Mouse (Mus musculus): ENCODE measurements around the gene Gcm1. TPM values are rescaled to one million over a fixed set of nuclear protein-coding genes. Genes with fewer than 3 reads are reported as not detected.

Gcm1 gene
- total and polyA plus RNA-seq, 3 experiments: 0.05 TPM; not detected in 2

DNA sequence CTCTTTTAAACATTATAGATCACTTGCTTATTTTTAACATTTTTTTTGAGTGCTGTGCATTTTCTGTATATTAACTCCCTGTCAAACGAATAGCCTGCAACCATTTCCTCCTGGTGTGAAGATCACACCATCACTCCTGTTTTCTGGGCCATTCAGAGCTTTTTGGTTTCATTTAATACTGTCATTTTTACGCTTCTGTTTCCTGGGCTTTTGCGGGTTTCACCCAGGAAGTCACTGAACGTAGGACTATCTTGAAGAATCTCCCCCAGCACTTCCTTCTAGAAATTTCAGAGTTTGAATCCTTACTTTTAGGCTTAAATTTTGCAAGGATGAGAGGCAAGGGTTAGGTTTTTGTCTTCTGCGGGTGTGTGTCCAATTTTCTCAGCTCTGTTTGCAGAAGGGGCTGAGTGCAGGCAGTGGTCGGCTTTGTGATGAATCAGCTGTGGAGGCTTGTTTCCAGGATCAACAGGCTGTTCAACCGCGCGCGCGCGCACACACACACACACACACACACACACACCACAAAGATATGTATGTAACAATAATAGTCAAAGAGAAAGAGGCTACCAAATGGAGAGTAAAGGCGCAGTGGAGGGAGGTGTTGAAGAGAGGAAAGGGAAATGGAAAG, 22.1 kb downstream of the Gcm1 start:
- H3K36me3 ChIP-seq (replicated peaks): peaks cover 7% of the 10 kb centered on the region
- TF ChIP-seq GATA2 (IDR thresholded peaks at IDR 0.05; ENCODE audit: borderline replicate concordance, low read depth, low read length) (no peak), POLR2AphosphoS5 (IDR thresholded peaks at IDR 0.05; ENCODE audit: insufficient replicate concordance, low read depth, low read length) (no peak), CTCF (IDR thresholded peaks at IDR 0.05; ENCODE audit: low read depth, low read length) (no peak), GATA1 (IDR thresholded peaks at IDR 0.05; ENCODE audit: borderline replicate concordance, low read length) (no peak), TAL1 (conservative IDR thresholded peaks at IDR 0.05; ENCODE audit: low read depth, low read length) (no peak)
- no peak overlapping the region for H3K4me3 ChIP-seq (ENCODE audit: low read depth, low read length)
- 0 out of 2 replicates have a peak, but pooled peaks cover 6% of the 10 kb centered on the region for H3K4me1 ChIP-seq (ENCODE audit: insufficient read depth, low read depth, low read length)
- H3K9me3 ChIP-seq (replicated peaks): no peaks in the 10 kb centered on the region
- DNase-seq (ENCODE audit: low spot score) (no peak), ATAC-seq (ENCODE audit: extremely low read depth, insufficient number of reproducible peaks, low FRiP score, poor library complexity, severe bottlenecking) (no peak)
- H3K27me3 ChIP-seq (ENCODE audit: insufficient read depth, low read length): peaks cover 17% of the 10 kb centered on the region

DNA sequence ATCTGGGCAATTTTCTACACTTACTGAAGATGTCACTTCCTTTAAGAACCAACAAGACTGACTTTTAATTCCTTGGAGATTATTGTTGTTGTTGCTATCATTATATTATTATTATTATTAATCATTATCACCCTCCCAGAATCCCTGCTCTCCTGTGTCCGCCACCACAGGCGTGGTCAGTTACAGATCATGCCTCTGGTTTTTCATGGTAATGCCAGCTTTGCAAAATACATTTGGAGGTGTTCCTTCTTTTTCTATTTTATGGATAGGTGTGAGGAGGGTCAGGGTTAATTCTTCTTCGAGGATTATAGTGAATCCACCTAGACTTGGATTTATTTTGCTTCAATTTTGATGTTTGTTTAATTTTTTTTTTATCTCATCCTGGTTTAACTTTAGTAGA, 23.5 kb downstream of the Gcm1 start:
- no peaks in the 10 kb centered on the region for H3K9me3 ChIP-seq (replicated peaks)
- H3K27me3 ChIP-seq (ENCODE audit: insufficient read depth, low read length): peaks cover 14% of the 10 kb centered on the region
- peaks cover 14% of the 10 kb centered on the region for H3K36me3 ChIP-seq (replicated peaks)
- TF ChIP-seq GATA2 (IDR thresholded peaks at IDR 0.05; ENCODE audit: borderline replicate concordance, low read depth, low read length): no peak
- no peak for TF ChIP-seq POLR2AphosphoS5 (IDR thresholded peaks at IDR 0.05; ENCODE audit: insufficient replicate concordance, low read depth, low read length)
- TF ChIP-seq GATA1 (IDR thresholded peaks at IDR 0.05; ENCODE audit: borderline replicate concordance, low read length): no peak
- no peak for TF ChIP-seq TAL1 (conservative IDR thresholded peaks at IDR 0.05; ENCODE audit: low read depth, low read length)
- no peak for TF ChIP-seq CTCF (IDR thresholded peaks at IDR 0.05; ENCODE audit: low read depth, low read length)
- 0 out of 2 replicates have a peak, but pooled peaks cover 6% of the 10 kb centered on the region for H3K4me1 ChIP-seq (ENCODE audit: insufficient read depth, low read depth, low read length)
- ATAC-seq (ENCODE audit: extremely low read depth, insufficient number of reproducible peaks, low FRiP score, poor library complexity, severe bottlenecking) (no peak), DNase-seq (ENCODE audit: low spot score) (no peak)
- H3K4me3 ChIP-seq (ENCODE audit: low read depth, low read length): no peak overlapping the region

DNA sequence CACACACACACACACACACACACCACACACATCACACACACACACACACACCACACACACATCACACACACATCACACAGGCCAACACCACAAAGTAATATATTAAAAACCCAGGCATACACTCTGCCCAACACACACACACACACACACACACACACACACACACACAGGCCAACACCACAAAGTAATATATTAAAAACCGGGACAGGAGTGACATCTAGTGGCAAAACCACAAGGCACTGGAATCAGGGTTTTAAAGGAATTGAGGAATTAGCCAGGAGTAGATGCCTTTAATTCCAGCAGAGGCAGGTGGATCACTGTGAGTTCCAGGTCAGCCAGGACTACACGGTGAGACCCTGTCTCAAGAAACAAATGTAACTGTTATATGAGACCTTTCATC, 26.5 kb downstream of the Gcm1 start:
- TF ChIP-seq CTCF (IDR thresholded peaks at IDR 0.05; ENCODE audit: low read depth, low read length) (no peak), GATA2 (IDR thresholded peaks at IDR 0.05; ENCODE audit: borderline replicate concordance, low read depth, low read length) (no peak), TAL1 (conservative IDR thresholded peaks at IDR 0.05; ENCODE audit: low read depth, low read length) (no peak), POLR2AphosphoS5 (IDR thresholded peaks at IDR 0.05; ENCODE audit: insufficient replicate concordance, low read depth, low read length) (no peak), GATA1 (IDR thresholded peaks at IDR 0.05; ENCODE audit: borderline replicate concordance, low read length) (no peak)
- Histone ChIP-seq H3K27me3 (ENCODE audit: insufficient read depth, low read length) (no peaks in the 10 kb centered on the region), H3K36me3 (replicated peaks) (peaks cover 32% of the 10 kb centered on the region), H3K9me3 (replicated peaks) (no peaks in the 10 kb centered on the region), H3K4me1 (ENCODE audit: insufficient read depth, low read depth, low read length) (peaks cover 2% of the 10 kb centered on the region; the same call in 1 of the 2 replicates), H3K4me3 (ENCODE audit: low read depth, low read length) (no peak overlapping the region)
- ATAC-seq (ENCODE audit: extremely low read depth, insufficient number of reproducible peaks, low FRiP score, poor library complexity, severe bottlenecking): no peak; the same call in 1 of the 2 replicates
- DNase-seq (ENCODE audit: low spot score): no peak

DNA sequence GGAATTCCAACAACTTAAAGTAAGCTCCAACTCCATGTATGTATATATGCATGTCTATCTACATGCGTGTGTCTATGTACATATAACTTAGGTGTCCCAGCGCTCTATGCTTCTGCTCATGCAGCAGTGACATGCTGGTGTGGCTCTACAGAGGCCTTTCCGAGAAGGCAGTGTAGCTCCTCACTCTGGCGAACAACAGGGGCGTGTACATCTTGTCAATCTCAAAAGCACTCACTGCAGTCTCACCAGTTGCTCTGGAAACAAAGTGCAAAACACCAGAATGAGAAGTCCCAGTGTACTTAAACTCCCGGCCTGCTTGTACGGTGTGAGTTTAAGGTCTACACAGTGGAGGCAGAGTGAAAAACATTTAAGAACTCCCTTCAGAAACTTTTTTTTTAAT, 30.1 kb downstream of the Gcm1 start:
- H3K4me3 ChIP-seq (ENCODE audit: low read depth, low read length): no peak overlapping the region
- DNase-seq (ENCODE audit: low spot score): no peak
- H3K9me3 ChIP-seq (replicated peaks): no peaks in the 10 kb centered on the region
- no peaks in the 10 kb centered on the region for H3K27me3 ChIP-seq (ENCODE audit: insufficient read depth, low read length)
- no peak for TF ChIP-seq GATA2 (IDR thresholded peaks at IDR 0.05; ENCODE audit: borderline replicate concordance, low read depth, low read length)
- TF ChIP-seq GATA1 (IDR thresholded peaks at IDR 0.05; ENCODE audit: borderline replicate concordance, low read length): no peak
- TF ChIP-seq CTCF (IDR thresholded peaks at IDR 0.05; ENCODE audit: low read depth, low read length): no peak
- no peak for TF ChIP-seq POLR2AphosphoS5 (IDR thresholded peaks at IDR 0.05; ENCODE audit: insufficient replicate concordance, low read depth, low read length)
- TF ChIP-seq TAL1 (conservative IDR thresholded peaks at IDR 0.05; ENCODE audit: low read depth, low read length): no peak
- peaks cover 23% of the 10 kb centered on the region for H3K4me1 ChIP-seq (ENCODE audit: insufficient read depth, low read depth, low read length)
- ATAC-seq (ENCODE audit: extremely low read depth, insufficient number of reproducible peaks, low FRiP score, poor library complexity, severe bottlenecking): no peak
- H3K36me3 ChIP-seq (replicated peaks): peaks cover 68% of the 10 kb centered on the region

DNA sequence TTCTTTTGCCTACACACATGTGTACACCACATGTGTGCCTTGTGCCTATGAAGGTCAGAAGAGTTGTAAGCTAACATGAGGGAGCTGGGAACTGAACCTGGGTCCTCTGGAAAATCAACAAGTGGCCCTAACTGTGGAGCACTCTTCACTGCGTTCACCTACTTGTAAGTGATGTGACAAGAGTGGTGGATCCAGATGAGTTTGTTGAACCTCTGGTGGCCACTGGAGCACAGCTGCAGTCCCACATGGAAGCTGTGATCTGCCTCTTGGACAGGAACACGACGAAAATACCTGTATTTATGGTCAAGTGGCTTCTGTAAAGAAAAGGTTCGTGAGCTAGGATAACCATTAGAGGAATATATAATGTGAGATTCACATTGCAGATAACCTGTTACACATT, 32.6 kb downstream of the Gcm1 start:
- DNase-seq (ENCODE audit: low spot score) (no peak), ATAC-seq (ENCODE audit: extremely low read depth, insufficient number of reproducible peaks, low FRiP score, poor library complexity, severe bottlenecking) (no peak)
- H3K4me3 ChIP-seq (ENCODE audit: low read depth, low read length): no peak overlapping the region
- H3K4me1 ChIP-seq (ENCODE audit: insufficient read depth, low read depth, low read length): peaks cover 42% of the 10 kb centered on the region
- H3K36me3 ChIP-seq (replicated peaks): peaks cover 86% of the 10 kb centered on the region
- H3K27me3 ChIP-seq (ENCODE audit: insufficient read depth, low read length): no peaks in the 10 kb centered on the region
- no peaks in the 10 kb centered on the region for H3K9me3 ChIP-seq (replicated peaks)
- no peak for TF ChIP-seq GATA2 (IDR thresholded peaks at IDR 0.05; ENCODE audit: borderline replicate concordance, low read depth, low read length)
- TF ChIP-seq POLR2AphosphoS5 (IDR thresholded peaks at IDR 0.05; ENCODE audit: insufficient replicate concordance, low read depth, low read length): no peak
- TF ChIP-seq GATA1 (IDR thresholded peaks at IDR 0.05; ENCODE audit: borderline replicate concordance, low read length): no peak
- no peak for TF ChIP-seq TAL1 (conservative IDR thresholded peaks at IDR 0.05; ENCODE audit: low read depth, low read length)
- TF ChIP-seq CTCF (IDR thresholded peaks at IDR 0.05; ENCODE audit: low read depth, low read length): no peak

DNA sequence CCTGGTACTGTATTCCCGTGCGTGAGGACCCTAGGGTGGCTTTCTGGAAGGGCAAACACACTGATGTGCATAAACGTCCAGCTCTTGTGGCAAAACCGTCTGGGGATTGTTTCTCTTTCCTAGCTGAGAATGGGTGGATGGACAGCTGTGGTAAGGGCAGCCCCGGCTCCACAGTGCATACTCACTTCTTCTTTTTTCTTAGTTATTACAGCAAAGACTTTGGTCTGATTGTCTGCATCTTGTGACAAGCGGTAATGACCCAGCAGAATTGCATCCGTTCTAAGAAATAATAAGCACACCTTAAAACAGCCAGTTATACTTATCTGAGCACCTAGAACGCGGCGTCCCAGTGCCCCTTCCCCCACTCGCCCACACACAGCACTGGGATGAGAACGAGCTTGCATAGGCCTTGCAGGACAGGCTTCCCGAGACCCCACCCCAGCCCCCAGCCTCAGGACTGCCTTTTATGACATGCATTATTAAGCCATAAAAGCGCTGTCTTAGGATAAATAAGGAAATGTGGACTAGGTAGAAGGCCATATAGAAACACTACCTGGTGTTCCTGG, 34.1 kb downstream of the Gcm1 start:
- DNase-seq (ENCODE audit: low spot score) (no peak), ATAC-seq (ENCODE audit: extremely low read depth, insufficient number of reproducible peaks, low FRiP score, poor library complexity, severe bottlenecking) (peak; percentile 87)
- H3K4me1 ChIP-seq (ENCODE audit: insufficient read depth, low read depth, low read length): peaks cover 42% of the 10 kb centered on the region
- H3K4me3 ChIP-seq (ENCODE audit: low read depth, low read length): no peak overlapping the region
- H3K27me3 ChIP-seq (ENCODE audit: insufficient read depth, low read length): no peaks in the 10 kb centered on the region
- TF ChIP-seq GATA1 (IDR thresholded peaks at IDR 0.05; ENCODE audit: borderline replicate concordance, low read length) (no peak), GATA2 (IDR thresholded peaks at IDR 0.05; ENCODE audit: borderline replicate concordance, low read depth, low read length) (no peak), POLR2AphosphoS5 (IDR thresholded peaks at IDR 0.05; ENCODE audit: insufficient replicate concordance, low read depth, low read length) (no peak), TAL1 (conservative IDR thresholded peaks at IDR 0.05; ENCODE audit: low read depth, low read length) (no peak), CTCF (IDR thresholded peaks at IDR 0.05; ENCODE audit: low read depth, low read length) (no peak)
- no peaks in the 10 kb centered on the region for H3K9me3 ChIP-seq (replicated peaks)
- H3K36me3 ChIP-seq (replicated peaks): peaks cover 90% of the 10 kb centered on the region
